Mouse (Mus musculus) neural tube, embryonic 11.5 days (tissue): Measurements from ENCODE around the gene Ushbp1. TPM values are rescaled to one million over a fixed set of nuclear protein-coding genes. Genes with fewer than 3 reads are reported as not detected.
A peak's percentile ranks its signal among the peaks of the same experiment; 100 is the strongest.
"Not testable (repeated sequence)": the region's sequence is repeated elsewhere in the genome, so short reads cannot be mapped to it uniquely, and the experiment has no call there.

ENCODE experiments used
- ATAC-seq: fragments of 200-750 bp; cut with Nextera tagmentation; 2 replicates; pipeline ENCODE4 v1.8.0; 2017; ENCODE audit warnings: moderate number of reproducible peaks, mild to moderate bottlenecking, moderate TSS enrichment, moderate library complexity; ENCODE audit not compliant: insufficient read depth, low FRiP score, low TSS enrichment
- DNase-seq: peaks from one replicate; pipeline ENCODE4 v3.0.0-alpha.2; 2015; ENCODE audit warnings: low spot score
- H3K27ac ChIP-seq: fragments of 300-500 bp; sonication (generic); 2 replicates; pipeline ENCODE4 v1.5.1; 2014; ENCODE audit warnings: low read depth, mild to moderate bottlenecking, low read length
- H3K27me3 ChIP-seq: fragments of 300-500 bp; sonication (generic); 2 replicates; pipeline ENCODE4 v1.6.1; 2014; ENCODE audit warnings: mild to moderate bottlenecking, low read length, mixed read lengths; ENCODE audit not compliant: control insufficient read depth, insufficient read depth
- H3K36me3 ChIP-seq: fragments of 300-500 bp; sonication (generic); 2 replicates; pipeline ENCODE4 v1.6.1; 2014; ENCODE audit warnings: mild to moderate bottlenecking, low read length, moderate library complexity, mixed read lengths; ENCODE audit not compliant: control insufficient read depth, insufficient read depth
- H3K4me1 ChIP-seq: fragments of 300-500 bp; sonication (generic); 2 replicates; pipeline ENCODE4 v1.6.1; 2014; ENCODE audit warnings: low read length, mixed read lengths; ENCODE audit not compliant: control insufficient read depth, insufficient read depth
- H3K4me2 ChIP-seq: fragments of 300-500 bp; sonication (generic); 2 replicates; pipeline ENCODE4 v1.6.1; 2014; ENCODE audit warnings: low read depth, mild to moderate bottlenecking, moderate library complexity
- H3K4me3 ChIP-seq: fragments of 300-500 bp; sonication (generic); 2 replicates; pipeline ENCODE4 v1.5.1; 2014; ENCODE audit warnings: low read depth, low read length
- H3K9ac ChIP-seq: fragments of 300-500 bp; sonication (generic); 2 replicates; pipeline ENCODE4 v1.6.1; 2014; ENCODE audit warnings: mild to moderate bottlenecking, low read length
- H3K9me3 ChIP-seq: fragments of 300-500 bp; sonication (generic); 2 replicates; pipeline ENCODE4 v1.6.1; 2016; ENCODE audit warnings: low read length; ENCODE audit not compliant: control insufficient read depth
- WGBS: fragments of 180-500 bp; shearing (Covaris S2); extraction: QIAGEN DNeasy Blood & Tissue Kit; methylation state at CpG from one replicate; pipeline ENCODE4 v1.1.7; 2014; 5-methylcytosine and 5-hydroxymethylcytosine counted together
- polyA plus RNA-seq: library from polyadenylated mRNA; unstranded; fragments of >200 nt; fragmentation: Nextera tagmentation; extraction: Ambion mirVana; gene quantifications from 2 replicates; pipeline ENCODE4 v1.2.1, GENCODE M21; 2014

Ushbp1 gene
- polyA plus RNA-seq, 1 experiment from 2014 or later = 3.9 TPM

- WGBS = 75% methylated on average over 5 of the region's 5 CpGs
- H3K4me2 ChIP-seq = no peak overlapping the region
- no peaks in the 10 kb centered on the region for H3K4me1 ChIP-seq
- DNase-seq = peak; percentile 45
- no peaks in the 10 kb centered on the region for H3K27me3 ChIP-seq
- H3K9ac ChIP-seq = no peak overlapping the region
- H3K36me3 ChIP-seq = peaks cover 5% of the 10 kb centered on the region; the same call in 1 of the 2 replicates
- no peaks in the 10 kb centered on the region for H3K9me3 ChIP-seq
- H3K27ac ChIP-seq = no peak overlapping the region
- no peak for ATAC-seq
- H3K4me3 ChIP-seq = no peak overlapping the region
These were observed 55.0 kb downstream of the Ushbp1 start for GRCm38 (mm10) chr8:71340625-71341024.

- ATAC-seq, H3K9me3 ChIP-seq, H3K4me2 ChIP-seq, H3K4me3 ChIP-seq, DNase-seq, H3K9ac ChIP-seq, H3K27ac ChIP-seq, H3K27me3 ChIP-seq, H3K36me3 ChIP-seq, H3K4me1 ChIP-seq: not testable (repeated sequence)
- WGBS = 91% methylated on average over 6 of the region's 6 CpGs
These were observed 57.8 kb downstream of the Ushbp1 start for GRCm38 (mm10) chr8:71337834-71338233.

Other genes starting within 250 kb of the Ushbp1 start
- 21.4 and 21.9 TPM in 2 replicates for gene Myo9b, start 123.1 kb downstream of the Ushbp1 start, polyA plus RNA-seq
- gene Haus8, start 122.9 kb downstream of the Ushbp1 start, polyA plus RNA-seq = 63.6 and 67.6 TPM in 2 replicates
- 78.9 and 81.5 TPM in 2 replicates for gene Use1, start 29.0 kb downstream of the Ushbp1 start, polyA plus RNA-seq
- 3.4 and 3.8 TPM in 2 replicates for gene Ocel1, start 24.5 kb downstream of the Ushbp1 start, polyA plus RNA-seq
- gene Nr2f6, start 13.8 kb downstream of the Ushbp1 start, polyA plus RNA-seq = 83.4 and 84.0 TPM in 2 replicates
- 106 and 109 TPM in 2 replicates for gene Babam1, start 1.1 kb upstream of the Ushbp1 start, polyA plus RNA-seq
- 18.1 and 18.4 TPM in 2 replicates for gene Ankle1, start 10.2 kb upstream of the Ushbp1 start, polyA plus RNA-seq
- gene Abhd8, start 67.9 kb upstream of the Ushbp1 start, polyA plus RNA-seq = 60.7 and 63.4 TPM in 2 replicates
- 196 and 205 TPM in 2 replicates for gene Mrpl34, start 69.2 kb upstream of the Ushbp1 start, polyA plus RNA-seq
- 162 and 170 TPM in 2 replicates for gene Dda1, start 73.4 kb upstream of the Ushbp1 start, polyA plus RNA-seq
- 5.6 and 6.3 TPM in 2 replicates for gene Ano8, start 90.2 kb upstream of the Ushbp1 start, polyA plus RNA-seq
- 6.0 and 8.4 TPM in 2 replicates for gene Gtpbp3, start 92.3 kb upstream of the Ushbp1 start, polyA plus RNA-seq
- 49.5 and 53.0 TPM in 2 replicates for gene Plvap, start 116.0 kb upstream of the Ushbp1 start, polyA plus RNA-seq
- 0.16 TPM in 1 of 2 replicates, not detected in the other for gene Ccdc194, start 129.9 kb upstream of the Ushbp1 start, polyA plus RNA-seq
- gene Bst2, start 141.7 kb upstream of the Ushbp1 start, polyA plus RNA-seq = 3.7 and 4.9 TPM in 2 replicates
- gene Mvb12a, start 147.1 kb upstream of the Ushbp1 start, polyA plus RNA-seq = 64.7 and 69.8 TPM in 2 replicates
- 0.24 TPM in 1 of 2 replicates, not detected in the other for gene Tmem221, start 163.1 kb upstream of the Ushbp1 start, polyA plus RNA-seq
- gene Nxnl1, start 170.8 kb upstream of the Ushbp1 start, polyA plus RNA-seq = not detected in 2 replicates
- gene Slc27a1, start 173.1 kb upstream of the Ushbp1 start, polyA plus RNA-seq = 10.5 and 12.7 TPM in 2 replicates
- 212 and 216 TPM in 2 replicates for gene Pgls, start 196.4 kb upstream of the Ushbp1 start, polyA plus RNA-seq
- 3.6 and 4.2 TPM in 2 replicates for gene Fam129c, start 201.8 kb upstream of the Ushbp1 start, polyA plus RNA-seq
- gene Colgalt1, start 215.2 kb upstream of the Ushbp1 start, polyA plus RNA-seq = 54.5 and 57.4 TPM in 2 replicates